Mouse (Mus musculus) CD8-positive naive resting alpha-beta T cell, adult 2 months (primary cell): ENCODE measurements around the gene BC016579.

Experiments used
- DNase-seq, 2 experiments: peaks; one replicate each; pipeline ENCODE4 v3.0.0; 2022; ENCODE audit warnings: low read depth in 2 of 2, low spot score in 2 of 2

The BC016579 gene

GRCm38 (mm10) chr16:45653934-45654332 lies at the start of gene BC016579:
BC016579 (minus strand) TSS chr16:45654068.
- no peak for DNase-seq

GRCm38 (mm10) chr16:45699301-45699700 lies 45.4 kb upstream of the BC016579 start:
- no peak for DNase-seq

GRCm38 (mm10) chr16:45697996-45698395 lies 44.1 kb upstream of the BC016579 start:
- no peak for DNase-seq

- DNase-seq = no peak
Measured at GRCm38 (mm10) chr16:45695445-45696160, 41.7 kb upstream of the BC016579 start.

GRCm38 (mm10) chr16:45693558-45693957 lies 39.7 kb upstream of the BC016579 start, which contains the start of gene Tmprss7:
Tmprss7 (minus strand) TSS chr16:45693658.
- DNase-seq = no peak

GRCm38 (mm10) chr16:45692851-45693250 lies 39.0 kb upstream of the BC016579 start:
- no peak for DNase-seq

- peak in 1 of 2 experiments; percentile 2 for DNase-seq
Measured at GRCm38 (mm10) chr16:45690178-45690577, 36.3 kb upstream of the BC016579 start.

- DNase-seq = no peak
Measured at GRCm38 (mm10) chr16:45686833-45687232, 33.0 kb upstream of the BC016579 start.

- DNase-seq = no peak
Measured at GRCm38 (mm10) chr16:45685295-45685694, 31.4 kb upstream of the BC016579 start.

- DNase-seq = peak; percentile 3 to 8
Measured at GRCm38 (mm10) chr16:45684815-45685214, 30.9 kb upstream of the BC016579 start.

GRCm38 (mm10) chr16:45676462-45676861 lies 22.6 kb upstream of the BC016579 start:
- no peak for DNase-seq

- no peak for DNase-seq
Measured at GRCm38 (mm10) chr16:45670005-45670404, 16.1 kb upstream of the BC016579 start.

- DNase-seq = no peak
Measured at GRCm38 (mm10) chr16:45668178-45668577, 14.3 kb upstream of the BC016579 start.

- no peak for DNase-seq
Measured at GRCm38 (mm10) chr16:45666136-45666535, 12.3 kb upstream of the BC016579 start.

GRCm38 (mm10) chr16:45662381-45662780 lies 8.5 kb upstream of the BC016579 start:
- no peak for DNase-seq

- DNase-seq = no peak
Measured at GRCm38 (mm10) chr16:45659596-45659995, 5.7 kb upstream of the BC016579 start.

- no peak for DNase-seq
Measured at GRCm38 (mm10) chr16:45658248-45658647, 4.4 kb upstream of the BC016579 start.

GRCm38 (mm10) chr16:45657574-45658159 lies 3.8 kb upstream of the BC016579 start:
- no peak for DNase-seq

GRCm38 (mm10) chr16:45654465-45654864 lies 597 bp upstream of the BC016579 start:
- no peak for DNase-seq

- DNase-seq = no peak
Measured at GRCm38 (mm10) chr16:45653009-45653933, 597 bp downstream of the BC016579 start.

GRCm38 (mm10) chr16:45651497-45651896 lies 2.4 kb downstream of the BC016579 start:
- no peak for DNase-seq

- no peak for DNase-seq
Measured at GRCm38 (mm10) chr16:45644380-45644779, 9.5 kb downstream of the BC016579 start.
